Mouse (Mus musculus) heart, embryonic 14.5 days (tissue): ENCODE results near the gene Mtif3. TPM values are rescaled to one million over a fixed set of nuclear protein-coding genes. Genes with fewer than 3 reads are reported as not detected.
A peak's percentile ranks its signal among the peaks of the same experiment; 100 is the strongest.

Experiments used
- ATAC-seq: fragments of 200-750 bp; cut with Nextera tagmentation; 2 replicates; pipeline ENCODE4 v1.8.0; 2017; ENCODE audit warnings: low read depth, moderate TSS enrichment; ENCODE audit not compliant: insufficient number of reproducible peaks, insufficient read depth, low FRiP score
- H3K27ac ChIP-seq, 2 experiments: fragments of 200-500 bp in 1 of 2; fragments of 300-500 bp in 1 of 2; sonication (generic) in 1 of 2; replicated peaks in 1 of 2; 2 replicates each; pipeline ENCODE4 v1.5.1; 2012 to 2014; ENCODE audit warnings: low read depth in 2 of 2, low read length in 2 of 2, control low read depth in 1 of 2, mild to moderate bottlenecking in 1 of 2, mixed read lengths in 1 of 2; ENCODE audit not compliant: control insufficient read depth in 1 of 2, insufficient read depth in 1 of 2
- H3K27me3 ChIP-seq: fragments of 300-500 bp; sonication (generic); 2 replicates; pipeline ENCODE4 v1.6.1; 2014; ENCODE audit warnings: mild to moderate bottlenecking, low read length, control low read depth; ENCODE audit not compliant: control insufficient read depth, insufficient read depth
- H3K36me3 ChIP-seq: fragments of 300-500 bp; sonication (generic); 2 replicates; pipeline ENCODE4 v1.6.1; 2014; ENCODE audit warnings: mild to moderate bottlenecking, control low read depth, low read length, mixed read lengths; ENCODE audit not compliant: control insufficient read depth, insufficient read depth
- H3K4me1 ChIP-seq, 2 experiments: fragments of 200-500 bp in 1 of 2; fragments of 300-500 bp in 1 of 2; sonication (generic) in 1 of 2; 2 replicates each; pipeline ENCODE4 v1.6.1; 2012 to 2014; ENCODE audit warnings: low read length in 2 of 2, control low read depth in 1 of 2, mixed read lengths in 1 of 2; ENCODE audit not compliant: control insufficient read depth in 2 of 2, insufficient read depth in 2 of 2
- H3K4me2 ChIP-seq: fragments of 300-500 bp; sonication (generic); 2 replicates; pipeline ENCODE4 v1.6.1; 2014; ENCODE audit warnings: mild to moderate bottlenecking, low read length
- H3K4me3 ChIP-seq, 2 experiments: fragments of 200-500 bp in 1 of 2; fragments of 300-500 bp in 1 of 2; sonication (generic) in 1 of 2; 2 replicates each; pipeline ENCODE4 v1.5.1; 2012 to 2014; ENCODE audit warnings: low read length in 2 of 2, mild to moderate bottlenecking in 2 of 2, control low read depth in 1 of 2, low read depth in 1 of 2, moderate library complexity in 1 of 2; ENCODE audit not compliant: control insufficient read depth in 1 of 2, insufficient read depth in 1 of 2
- H3K9ac ChIP-seq: fragments of 300-500 bp; sonication (generic); 2 replicates; pipeline ENCODE4 v1.6.1; 2014; ENCODE audit warnings: mild to moderate bottlenecking, low read length
- H3K9me3 ChIP-seq: fragments of 300-500 bp; sonication (generic); 2 replicates; pipeline ENCODE4 v1.6.1; 2016; ENCODE audit warnings: low read length, control low read depth; ENCODE audit not compliant: control insufficient read depth
- WGBS: fragments of 180-500 bp; shearing (Covaris S2); extraction: QIAGEN DNeasy Blood & Tissue Kit; methylation state at CpG from one replicate; pipeline ENCODE4 v1.1.7; 2014; 5-methylcytosine and 5-hydroxymethylcytosine counted together
- polyA plus RNA-seq: library from polyadenylated mRNA; unstranded; fragments of >200 nt; fragmentation: Nextera tagmentation; extraction: Ambion mirVana; gene quantifications from 2 replicates; pipeline ENCODE4 v1.2.1, GENCODE M21; 2014

Gene Mtif3
- polyA plus RNA-seq = 20.3 and 23.8 TPM in 2 replicates

DNA sequence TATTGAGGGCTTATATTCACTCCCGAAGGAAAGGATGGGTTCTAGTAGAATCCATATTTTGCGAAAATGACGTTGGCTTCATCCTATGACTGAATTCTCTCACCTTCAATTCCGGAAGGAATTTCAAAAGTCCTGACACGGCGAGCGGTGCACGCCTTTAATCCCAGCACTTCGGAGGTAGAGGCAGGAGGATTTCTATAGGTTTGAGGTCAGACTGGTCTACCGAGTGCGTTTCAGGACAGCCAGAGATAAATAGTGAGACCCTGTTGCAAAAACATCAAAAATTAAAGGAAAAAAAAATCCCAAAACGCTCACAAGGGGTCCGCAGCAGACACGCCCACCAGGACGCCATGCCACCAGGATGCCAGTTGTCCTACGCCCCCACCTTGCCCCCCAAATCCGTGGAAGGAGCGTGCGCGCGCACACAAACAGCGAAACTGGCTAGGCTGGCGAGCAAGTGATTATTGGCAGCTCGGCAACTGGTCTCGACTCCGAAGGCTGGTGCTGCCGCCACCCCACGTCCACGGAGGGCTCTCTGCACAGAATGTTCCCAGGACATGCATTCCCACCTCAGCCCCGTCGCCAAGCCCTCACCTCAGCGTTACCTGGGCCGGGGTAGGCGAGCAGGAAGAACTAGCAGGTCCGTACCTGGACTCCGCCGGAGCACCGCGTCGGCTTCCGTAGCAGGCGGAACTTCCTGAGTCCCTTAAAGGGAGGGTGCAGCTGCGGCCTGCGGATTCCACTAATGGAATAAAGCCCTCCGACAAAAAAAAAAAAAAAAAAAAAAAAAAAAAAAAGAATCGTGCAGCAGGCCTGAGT lies at the start of gene Mtif3:
Gene Mtif3 (minus strand): TSS at position 683 of the 819 bp plus-strand sequence.
- H3K36me3 ChIP-seq = peaks cover 19% of the 10 kb centered on the region
- H3K9me3 ChIP-seq = no peaks in the 10 kb centered on the region
- H3K27ac ChIP-seq = peak within 1 kb of the TSS in 1 of 2 experiments; percentile 59; a peak in 2 of 4 replicates
- peak within 1 kb of the TSS; percentile 84 for H3K4me2 ChIP-seq
- H3K4me3 ChIP-seq = peak within 1 kb of the TSS; percentile 86 to 90
- 2% methylated on average over 46 of the region's 46 CpGs for WGBS
- H3K9ac ChIP-seq = peak within 1 kb of the TSS; percentile 94
- peaks cover 0 to 4% of the 10 kb centered on the region in 2 experiments; a peak in 1 of 4 replicates for H3K4me1 ChIP-seq
- no peaks in the 10 kb centered on the region for H3K27me3 ChIP-seq
- peak; percentile 48; the same call in 1 of the 2 replicates for ATAC-seq

- no peak overlapping the region for H3K9ac ChIP-seq
- peaks cover 5% of the 10 kb centered on the region for H3K36me3 ChIP-seq
- no peaks in the 10 kb centered on the region; a peak in 1 of 4 replicates for H3K4me1 ChIP-seq
- H3K27ac ChIP-seq = no peak overlapping the region
- ATAC-seq = no peak
- H3K27me3 ChIP-seq = no peaks in the 10 kb centered on the region
- no peak overlapping the region for H3K4me3 ChIP-seq
- H3K9me3 ChIP-seq = no peaks in the 10 kb centered on the region
- 85% methylated on average over 10 of the region's 10 CpGs for WGBS
- H3K4me2 ChIP-seq = no peak overlapping the region
These were observed 47.7 kb upstream of the Mtif3 start for GRCm38 (mm10) chr5:147011333-147011732.

GRCm38 (mm10) chr5:147003303-147003702 lies 39.7 kb upstream of the Mtif3 start:
- H3K4me3 ChIP-seq = no peak overlapping the region
- WGBS = 33% methylated on average over 1 of the region's 1 CpGs
- H3K4me2 ChIP-seq = no peak overlapping the region
- no peak for ATAC-seq
- H3K27ac ChIP-seq = no peak overlapping the region
- H3K9me3 ChIP-seq = peaks cover 7% of the 10 kb centered on the region; the same call in 1 of the 2 replicates
- H3K27me3 ChIP-seq = no peaks in the 10 kb centered on the region
- no peaks in the 10 kb centered on the region for H3K4me1 ChIP-seq
- no peaks in the 10 kb centered on the region for H3K36me3 ChIP-seq
- H3K9ac ChIP-seq = no peak overlapping the region

- H3K9ac ChIP-seq = no peak overlapping the region
- ATAC-seq = no peak
- H3K4me2 ChIP-seq = no peak overlapping the region
- no peaks in the 10 kb centered on the region for H3K4me1 ChIP-seq
- no peak overlapping the region for H3K4me3 ChIP-seq
- H3K9me3 ChIP-seq = peaks cover 7% of the 10 kb centered on the region; the same call in 1 of the 2 replicates
- H3K27me3 ChIP-seq = no peaks in the 10 kb centered on the region
- H3K36me3 ChIP-seq = no peaks in the 10 kb centered on the region
- no peak overlapping the region for H3K27ac ChIP-seq
- 82% methylated on average over 4 of the region's 4 CpGs for WGBS
These were observed 37.7 kb upstream of the Mtif3 start for GRCm38 (mm10) chr5:147001312-147001711.

GRCm38 (mm10) chr5:146998802-146999201 lies 35.2 kb upstream of the Mtif3 start:
- no peak for ATAC-seq
- no peaks in the 10 kb centered on the region for H3K36me3 ChIP-seq
- WGBS = 88% methylated on average over 12 of the region's 12 CpGs
- no peaks in the 10 kb centered on the region for H3K27me3 ChIP-seq
- no peak overlapping the region for H3K27ac ChIP-seq
- H3K4me3 ChIP-seq = no peak overlapping the region
- no peak overlapping the region for H3K4me2 ChIP-seq
- H3K9me3 ChIP-seq = 0 out of 2 replicates have a peak, but pooled peaks cover 3% of the 10 kb centered on the region
- H3K4me1 ChIP-seq = no peaks in the 10 kb centered on the region
- H3K9ac ChIP-seq = no peak overlapping the region

- Histone ChIP-seq H3K27ac (no peak overlapping the region), H3K4me2 (no peak overlapping the region), H3K9ac (no peak overlapping the region), H3K4me1 (no peaks in the 10 kb centered on the region), H3K4me3 (no peak overlapping the region), H3K36me3 (no peaks in the 10 kb centered on the region), H3K27me3 (no peaks in the 10 kb centered on the region), H3K9me3 (0 out of 2 replicates have a peak, but pooled peaks cover 3% of the 10 kb centered on the region)
- WGBS = 80% methylated on average over 7 of the region's 7 CpGs
- no peak for ATAC-seq
These were observed 33.2 kb upstream of the Mtif3 start for GRCm38 (mm10) chr5:146996812-146997211.

- Histone ChIP-seq H3K9me3 (0 out of 2 replicates have a peak, but pooled peaks cover 3% of the 10 kb centered on the region), H3K27ac (no peak overlapping the region), H3K4me1 (no peaks in the 10 kb centered on the region), H3K36me3 (no peaks in the 10 kb centered on the region), H3K4me2 (no peak overlapping the region), H3K9ac (no peak overlapping the region), H3K4me3 (no peak overlapping the region), H3K27me3 (no peaks in the 10 kb centered on the region)
- ATAC-seq = no peak
- 42% methylated on average over 6 of the region's 6 CpGs for WGBS
These were observed 31.4 kb upstream of the Mtif3 start for GRCm38 (mm10) chr5:146994973-146995372.
